Mouse (Mus musculus) left cerebral cortex, postnatal 25 days (tissue): ENCODE data around the gene Ift27. TPM values are rescaled to one million over a fixed set of nuclear protein-coding genes. Genes with fewer than 3 reads are reported as not detected.
A peak's percentile ranks its signal among the peaks of the same experiment; 100 is the strongest.

Source experiments
- DNase-seq, 2 experiments: peaks; one replicate each; pipeline ENCODE4 v3.0.0; 2022; ENCODE audit warnings: low spot score in 2 of 2, mixed read lengths in 1 of 2
- intact Hi-C: fragments of 180-260 bp; cut with DNase I; formaldehyde crosslinking; loops from one replicate; pipeline ENCODE4 v1.15.1; 2025
- total RNA-seq, 2 experiments: library from RNA; stranded (reverse); gene quantifications; 2 replicates each; pipeline ENCODE4 v1.2.3; 2021

The Ift27 gene
- total RNA-seq, 2 experiments from 2014 or later: 33.7 to 36.5 TPM

GRCm38 (mm10) chr15:78118275-78118995, 55.5 kb downstream of the Ift27 start:
- peak in 1 of 2 experiments; percentile 46 for DNase-seq
- intact Hi-C loops: loop anchor here (2.0 to 5.0 kb wide), 2 partner anchors 54 to 56 kb away; no protein-coding TSS in a partner anchor

- peak in 1 of 2 experiments; percentile 38 for DNase-seq
- intact Hi-C loops: loop anchor here (2.0 to 5.0 kb wide), 2 partner anchors 55 kb away; no protein-coding TSS in a partner anchor
Measured at GRCm38 (mm10) chr15:78117731-78118130, 56.2 kb downstream of the Ift27 start.

GRCm38 (mm10) chr15:78116936-78117335, 57.0 kb downstream of the Ift27 start:
- DNase-seq: peak in 1 of 2 experiments; percentile 33
- intact Hi-C loops: loop anchor here (5.0 kb wide), 1 partner anchor 55 kb away; no protein-coding TSS in a partner anchor

- no peak for DNase-seq
- intact Hi-C loops: loop anchor here (5.0 kb wide), 1 partner anchor 54 kb away; no protein-coding TSS in a partner anchor
Measured at GRCm38 (mm10) chr15:78116244-78116643, 57.7 kb downstream of the Ift27 start.

Other genes with a start within 250 kb of the Ift27 start
- gene Txn2, start 245.1 kb downstream of the Ift27 start, total RNA-seq: 100 to 1,000 TPM; 132 to 135 TPM
- 10 to 100 TPM; 11.8 to 12.0 TPM for gene Foxred2, start 217.4 kb downstream of the Ift27 start, total RNA-seq
- gene Eif3d, start 203.3 kb downstream of the Ift27 start, total RNA-seq: 100 to 1,000 TPM in 1 of 2 experiments, 10 to 100 TPM in 1; 97.3 to 105 TPM
- gene Cacng2, start 54.1 kb downstream of the Ift27 start, total RNA-seq: 10 to 100 TPM; 54.3 to 63.2 TPM
- 10 to 100 TPM; 88.7 to 95.1 TPM for gene Pvalb, start 32.3 kb upstream of the Ift27 start, total RNA-seq
- gene Ncf4, start 70.7 kb upstream of the Ift27 start, total RNA-seq: 1 to 10 TPM in 1 of 2 experiments, under 1 TPM in 1; 0.89 to 1.7 TPM
- under 1 TPM; 0.60 to 0.69 TPM for gene Csf2rb2, start 131.6 kb upstream of the Ift27 start, total RNA-seq
- gene Csf2rb, start 151.6 kb upstream of the Ift27 start, total RNA-seq: 1 to 10 TPM in 1 of 2 experiments, under 1 TPM in 1; 0.89 to 2.5 TPM
- not detected for gene Tex33, start 221.8 kb upstream of the Ift27 start, total RNA-seq
- gene Tst, start 231.8 kb upstream of the Ift27 start, total RNA-seq: 10 to 100 TPM; 33.3 to 33.4 TPM
- 10 to 100 TPM; 32.2 to 33.6 TPM for gene Mpst, start 232.3 kb upstream of the Ift27 start, total RNA-seq